Mouse (Mus musculus) cerebellum, adult 9-11 months (tissue): Measurements from ENCODE around the gene Zswim5.
A peak's percentile ranks its signal among the peaks of the same experiment; 100 is the strongest.

Experiments used
- DNase-seq: peaks from one replicate; pipeline ENCODE4 v3.0.0; 2022

Gene Zswim5

GRCm38 (mm10) chr4:117007058-117007457, 129.9 kb downstream of the Zswim5 start:
- DNase-seq, result no peak

GRCm38 (mm10) chr4:117010231-117010630, 133.1 kb downstream of the Zswim5 start:
- no peak for DNase-seq

GRCm38 (mm10) chr4:117013596-117013995, 136.4 kb downstream of the Zswim5 start:
- DNase-seq, result no peak

GRCm38 (mm10) chr4:117014901-117015415, 137.8 kb downstream of the Zswim5 start:
- DNase-seq, result no peak

GRCm38 (mm10) chr4:117017738-117018137, 140.6 kb downstream of the Zswim5 start:
- no peak for DNase-seq

- no peak for DNase-seq
Observed at GRCm38 (mm10) chr4:117018327-117018726, 141.2 kb downstream of the Zswim5 start.

DNA sequence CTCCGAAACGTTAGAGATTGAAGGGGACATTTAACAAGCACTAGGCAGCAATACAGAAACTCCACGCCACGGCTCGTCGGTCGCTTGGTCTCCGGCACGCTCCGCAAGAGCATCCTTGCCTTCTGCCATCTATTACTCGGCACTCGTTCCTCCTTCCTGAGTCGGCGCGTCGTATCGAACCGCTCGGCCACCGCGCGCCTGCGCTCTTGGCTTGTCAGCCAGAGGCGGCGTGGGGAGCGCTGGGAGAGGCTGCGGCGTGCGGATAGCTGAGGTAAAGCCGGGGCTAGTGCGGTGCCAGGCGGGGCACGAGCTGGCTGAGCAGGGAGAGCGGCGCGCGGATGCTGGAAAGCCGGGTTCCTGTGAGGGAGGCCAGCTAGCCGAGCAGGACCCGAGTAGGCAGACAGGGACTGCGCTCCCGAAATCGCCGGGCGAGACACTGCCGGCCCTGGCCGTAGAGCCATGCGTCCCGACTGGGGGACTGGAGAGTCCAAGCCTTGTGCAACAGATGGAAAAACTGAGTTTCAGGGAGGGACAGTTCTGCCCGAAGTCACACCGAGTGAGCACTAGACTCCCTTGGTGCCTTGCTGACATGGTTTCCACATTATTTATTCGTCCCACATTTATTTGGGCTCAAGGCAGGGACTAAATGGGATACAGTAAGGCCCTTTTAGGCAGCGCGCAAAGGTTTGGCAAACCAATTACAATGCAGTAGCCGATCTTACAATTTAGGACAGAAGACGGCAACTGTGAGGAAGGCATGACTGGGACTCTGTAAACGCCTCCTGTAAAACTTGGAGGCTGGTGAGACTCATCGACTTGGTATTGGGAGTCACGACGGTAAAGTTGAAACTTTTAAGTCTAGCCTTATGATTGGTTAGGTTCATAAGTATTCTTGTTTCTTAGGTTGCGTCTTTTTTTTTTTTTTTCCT, 142.3 kb downstream of the Zswim5 start, which contains the start of gene Eif2b3:
Eif2b3 (plus strand) TSS at position 197 of the 929 bp plus-strand sequence.
- DNase-seq, result peak; percentile 91

GRCm38 (mm10) chr4:117023469-117023868, 146.3 kb downstream of the Zswim5 start:
- DNase-seq, result no peak

GRCm38 (mm10) chr4:117031105-117031504, 153.9 kb downstream of the Zswim5 start:
- DNase-seq, result no peak
